17 mouse cellular contexts compared by ENCODE assay signal in genomic region chr15:96747551-96747950, GRCm38 (mm10). TPM values are rescaled to one million over a fixed set of nuclear protein-coding genes. Genes with fewer than 3 reads are reported as not detected.
DNase-seq lines count a peak whose midpoint lies in the region; ATAC-seq lines count a peak whose summit lies in the region.
"Had no signal": no experiment of that assay in that cellular context is flagged by ENCODE, and none has a peak within 500 bp of the region (broad histone marks: within the 10 kb centered on the region; RNA-seq: fewer than 3 reads in every experiment).

No protein-coding gene starts in this region.

- 81% methylated on average over 11 of the region's 11 CpGs for WGBS in heart, embryonic 13.5 days
- whole genome bisulfite sequencing in midbrain, embryonic 11.5 days = 93% methylated on average over 11 of the region's 11 CpGs
- WGBS in midbrain, embryonic 16.5 days = 81% methylated on average over 11 of the region's 11 CpGs
- WGBS in hindbrain, embryonic 13.5 days = 91% methylated on average over 11 of the region's 11 CpGs

- H3K4me1 ChIP-seq in heart, embryonic 13.5 days = peaks cover 79% of the 10 kb centered on the region
- H3K4me1 ChIP-seq in midbrain, embryonic 11.5 days (ENCODE audit: control insufficient read depth, insufficient read depth, low read length) = no peaks in the 10 kb centered on the region
- no peaks in the 10 kb centered on the region for H3K4me1 ChIP-seq in midbrain, embryonic 16.5 days (ENCODE audit: control insufficient read depth, insufficient read depth, low read length)
- H3K4me1 ChIP-seq in hindbrain, embryonic 13.5 days (replicated peaks) = no peaks in the 10 kb centered on the region; the same call in 1 of the 2 replicates
- H3K4me1 ChIP-seq: embryonic facial prominence, embryonic 12.5 days; forebrain, embryonic 15.5 days; hindbrain, embryonic 12.5 days had no signal

- H3K9ac ChIP-seq in heart, embryonic 13.5 days = no peak overlapping the region
- H3K9ac ChIP-seq in midbrain, embryonic 11.5 days (ENCODE audit: low read length) = no peak overlapping the region
- no peak overlapping the region for H3K9ac ChIP-seq in midbrain, embryonic 16.5 days (ENCODE audit: low read depth, low read length)
- no peak overlapping the region for H3K9ac ChIP-seq in hindbrain, embryonic 13.5 days
- H3K9ac ChIP-seq: embryonic facial prominence, embryonic 12.5 days; forebrain, embryonic 15.5 days; hindbrain, embryonic 12.5 days had no signal

- no peak for ATAC-seq in heart, embryonic 13.5 days (ENCODE audit: extremely low read depth, insufficient number of reproducible peaks, low FRiP score, low TSS enrichment)
- ATAC-seq in midbrain, embryonic 11.5 days (ENCODE audit: low FRiP score) = no peak
- no peak for ATAC-seq in midbrain, embryonic 16.5 days
- no peak for ATAC-seq in hindbrain, embryonic 13.5 days (ENCODE audit: low FRiP score)
- ATAC-seq: forebrain, embryonic 15.5 days; hindbrain, postnatal 0 days had no signal

- 0 out of 2 replicates have a peak, but pooled peaks cover 5% of the 10 kb centered on the region for H3K9me3 ChIP-seq in heart, embryonic 13.5 days
- H3K9me3 ChIP-seq in midbrain, embryonic 11.5 days (ENCODE audit: control insufficient read depth, low read length) = no peaks in the 10 kb centered on the region
- H3K9me3 ChIP-seq in midbrain, embryonic 16.5 days (replicated peaks; ENCODE audit: control insufficient read depth, low read length, poor library complexity, severe bottlenecking) = no peaks in the 10 kb centered on the region
- H3K9me3 ChIP-seq in hindbrain, embryonic 13.5 days = no peaks in the 10 kb centered on the region
- H3K9me3 ChIP-seq: embryonic facial prominence, embryonic 12.5 days; forebrain, embryonic 15.5 days; hindbrain, embryonic 12.5 days had no signal

- DNase-seq in heart, adult 18-20 months = peak; percentile 27 to 47
- DNase-seq in heart, adult 8-10 months (ENCODE audit: low spot score) = no peak
- no peak for DNase-seq in heart, postnatal 4 days
- peak; percentile 59 for DNase-seq in midbrain, embryonic 11.5 days (ENCODE audit: low spot score, missing footprints)
- DNase-seq: adrenal gland, postnatal 10 days; cerebellum, adult 11-12 months; cerebellum, adult 9-10 months; cerebellum, postnatal 25 days; gastrocnemius, postnatal 36 days; kidney, adult 11 months had no signal

- no peaks in the 10 kb centered on the region for H3K36me3 ChIP-seq in heart, embryonic 13.5 days
- H3K36me3 ChIP-seq in midbrain, embryonic 11.5 days (ENCODE audit: control insufficient read depth, insufficient read depth, low read length) = no peaks in the 10 kb centered on the region
- no peaks in the 10 kb centered on the region for H3K36me3 ChIP-seq in midbrain, embryonic 16.5 days (ENCODE audit: control insufficient read depth, insufficient read depth, low read length)
- H3K36me3 ChIP-seq in hindbrain, embryonic 13.5 days = no peaks in the 10 kb centered on the region
- H3K36me3 ChIP-seq: embryonic facial prominence, embryonic 12.5 days; forebrain, embryonic 15.5 days; hindbrain, embryonic 12.5 days had no signal

- H3K4me2 ChIP-seq in heart, embryonic 13.5 days = no peak overlapping the region
- no peak overlapping the region for H3K4me2 ChIP-seq in midbrain, embryonic 11.5 days
- no peak overlapping the region for H3K4me2 ChIP-seq in midbrain, embryonic 16.5 days (ENCODE audit: low read length)
- no peak overlapping the region for H3K4me2 ChIP-seq in hindbrain, embryonic 13.5 days
- H3K4me2 ChIP-seq: embryonic facial prominence, embryonic 12.5 days; forebrain, embryonic 15.5 days; hindbrain, embryonic 12.5 days had no signal

- H3K27ac ChIP-seq in heart, embryonic 13.5 days (replicated peaks) = peak overlapping the region; percentile 53
- H3K27ac ChIP-seq in midbrain, embryonic 11.5 days (ENCODE audit: low read depth, low read length) = no peak overlapping the region
- H3K27ac ChIP-seq in midbrain, embryonic 16.5 days (ENCODE audit: low read length) = no peak overlapping the region
- H3K27ac ChIP-seq in hindbrain, embryonic 13.5 days = no peak overlapping the region
- H3K27ac ChIP-seq: embryonic facial prominence, embryonic 12.5 days; forebrain, embryonic 15.5 days; hindbrain, embryonic 12.5 days; hindbrain, postnatal 0 days had no signal

- no peak overlapping the region for H3K4me3 ChIP-seq in heart, embryonic 13.5 days
- no peak overlapping the region for H3K4me3 ChIP-seq in midbrain, embryonic 11.5 days (ENCODE audit: low read depth, low read length)
- H3K4me3 ChIP-seq in midbrain, embryonic 16.5 days (ENCODE audit: low read depth, low read length) = no peak overlapping the region
- no peak overlapping the region for H3K4me3 ChIP-seq in hindbrain, embryonic 13.5 days
- H3K4me3 ChIP-seq: embryonic facial prominence, embryonic 12.5 days; forebrain, embryonic 15.5 days; hindbrain, embryonic 12.5 days had no signal

- H3K27me3 ChIP-seq in heart, embryonic 13.5 days (replicated peaks) = no peaks in the 10 kb centered on the region
- H3K27me3 ChIP-seq in midbrain, embryonic 11.5 days (ENCODE audit: control insufficient read depth, insufficient read depth, low read length) = no peaks in the 10 kb centered on the region
- no peaks in the 10 kb centered on the region for H3K27me3 ChIP-seq in midbrain, embryonic 16.5 days (ENCODE audit: control insufficient read depth, insufficient read depth, low read depth, low read length)
- no peaks in the 10 kb centered on the region for H3K27me3 ChIP-seq in hindbrain, embryonic 13.5 days
- H3K27me3 ChIP-seq: embryonic facial prominence, embryonic 12.5 days; forebrain, embryonic 15.5 days; hindbrain, embryonic 12.5 days had no signal

RNA-seq across cellular contexts. Expression of gene Slc38a2, which starts 48.0 kb away (rescaled TPM):
- 100 to 1,000 TPM; 194 to 206 TPM for total RNA-seq in heart, adult 18-20 months (2021)
- 100 to 1,000 TPM in 2 of 4 experiments, 10 to 100 TPM in 2; 90.5 to 215 (median 150) TPM for total RNA-seq in heart, adult 8-10 months (2022)
- 115 and 119 TPM in 2 replicates for polyA plus RNA-seq in heart, embryonic 13.5 days (2015; fragmentation: Nextera tagmentation; extraction: Ambion mirVana)
- total RNA-seq in heart, postnatal 4 days (2021) = 100 to 1,000 TPM; 359 to 377 TPM
- 211 and 237 TPM in 2 replicates for polyA plus RNA-seq in midbrain, embryonic 11.5 days (2014; fragmentation: Nextera tagmentation; extraction: Ambion mirVana)
- polyA plus RNA-seq in midbrain, embryonic 16.5 days (2015; fragmentation: Nextera tagmentation; extraction: Ambion mirVana) = 111 and 127 TPM in 2 replicates
- 133 TPM in 2 replicates for polyA plus RNA-seq in hindbrain, embryonic 13.5 days (2015; fragmentation: Nextera tagmentation; extraction: Ambion mirVana)

Comparison
In these comparisons a context has a peak if more than half of its experiments do, and no peak if none do; other contexts are left out.
1. DNase-seq: peak in heart, adult 18-20 months (2 of 2) and midbrain, embryonic 11.5 days (single experiment); none in heart, adult 8-10 months (single experiment) and heart, postnatal 4 days (single experiment).